Mouse (Mus musculus): ENCODE measurements around the gene Fbxl22.

- TF ChIP-seq CTCF (IDR thresholded peaks at IDR 0.05; ENCODE audit: low read depth) (no peak), EP300 (optimal IDR thresholded peaks at IDR 0.05) (no peak)
These were observed 20.4 kb downstream of the Fbxl22 start for GRCm38 (mm10) chr9:66493992-66494391.
